Mouse (Mus musculus) embryonic fibroblast, embryonic 13.5 days (primary cell): ENCODE results near the gene Rps6ka5.

Source experiments
- CTCF ChIP-seq: IDR thresholded peaks from 2 replicates; pipeline ENCODE4 v1.5.1; 2011; ENCODE audit warnings: mild to moderate bottlenecking, control low read depth, low read length, moderate library complexity, borderline replicate concordance; ENCODE audit not compliant: insufficient read depth
- POLR2A ChIP-seq: IDR thresholded peaks from 2 replicates; pipeline ENCODE4 v1.6.1; 2011; ENCODE audit warnings: low read depth, mild to moderate bottlenecking, control low read depth, low read length, moderate library complexity

- TF ChIP-seq POLR2A = no peak
- TF ChIP-seq CTCF = no peak
These were observed 223.1 kb downstream of the Rps6ka5 start for GRCm38 (mm10) chr12:100503659-100504058.
